Mouse (Mus musculus) erythroblast, adult 5-6 weeks (primary cell): ENCODE results near the gene Snrpd2. TPM values are rescaled to one million over a fixed set of nuclear protein-coding genes. Genes with fewer than 3 reads are reported as not detected.
"Not testable (repeated sequence)": the region's sequence is repeated elsewhere in the genome, so short reads cannot be mapped to it uniquely, and the experiment has no call there.

Experiments
- ATAC-seq: replicated peaks from 2 replicates; pipeline ENCODE4 v1.8.0; 2016; ENCODE audit warnings: moderate number of reproducible peaks, mild to moderate bottlenecking, moderate TSS enrichment, inconsistent platforms; ENCODE audit not compliant: poor library complexity, low FRiP score, severe bottlenecking
- total RNA-seq, 2 experiments: library from RNA; stranded (forward) in 1 of 2; stranded (reverse) in 1 of 2; fragments of 150-400 nt in 1 of 2; fragments of 200-764, 138-1000 nt in 1 of 2; gene quantifications; 2 replicates each; pipeline versions ENCODE4 v1.2.3 to v1.2.4; 2015 to 2017; ENCODE audit warnings: low replicate concordance in 2 of 2

Gene Snrpd2
- total RNA-seq, 2 experiments from 2014 or later: 15.0 to 22.0 TPM

GRCm38 (mm10) chr7:19148180-19148874 lies 1.2 kb upstream of the Snrpd2 start:
- no peak for ATAC-seq

GRCm38 (mm10) chr7:19148875-19149541 lies 514 bp upstream of the Snrpd2 start, which contains the start of gene Qpctl:
Qpctl (minus strand) TSS chr7:19149291.
- ATAC-seq: peak; percentile 89

DNA sequence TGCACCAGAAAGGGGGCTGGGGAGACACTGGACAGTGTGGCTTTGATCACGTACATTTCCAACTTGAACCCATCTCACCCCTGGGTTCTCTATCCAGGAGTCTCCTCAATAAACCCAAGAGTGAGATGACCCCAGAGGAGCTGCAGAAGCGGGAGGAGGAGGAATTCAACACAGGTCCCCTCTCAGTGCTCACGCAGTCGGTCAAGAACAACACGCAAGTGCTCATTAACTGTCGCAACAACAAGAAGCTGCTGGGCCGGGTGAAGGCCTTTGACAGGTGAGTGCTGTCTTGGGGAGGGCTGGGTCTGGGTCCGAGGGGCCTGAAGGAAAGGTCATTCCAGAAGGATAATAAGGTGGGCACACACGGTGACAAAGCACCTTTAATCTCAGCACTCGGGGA lies 1.6 kb downstream of the Snrpd2 start:
- not testable (repeated sequence) for ATAC-seq

- ATAC-seq: no peak
Measured at GRCm38 (mm10) chr7:19154796-19155195, 5.3 kb downstream of the Snrpd2 start.

DNA sequence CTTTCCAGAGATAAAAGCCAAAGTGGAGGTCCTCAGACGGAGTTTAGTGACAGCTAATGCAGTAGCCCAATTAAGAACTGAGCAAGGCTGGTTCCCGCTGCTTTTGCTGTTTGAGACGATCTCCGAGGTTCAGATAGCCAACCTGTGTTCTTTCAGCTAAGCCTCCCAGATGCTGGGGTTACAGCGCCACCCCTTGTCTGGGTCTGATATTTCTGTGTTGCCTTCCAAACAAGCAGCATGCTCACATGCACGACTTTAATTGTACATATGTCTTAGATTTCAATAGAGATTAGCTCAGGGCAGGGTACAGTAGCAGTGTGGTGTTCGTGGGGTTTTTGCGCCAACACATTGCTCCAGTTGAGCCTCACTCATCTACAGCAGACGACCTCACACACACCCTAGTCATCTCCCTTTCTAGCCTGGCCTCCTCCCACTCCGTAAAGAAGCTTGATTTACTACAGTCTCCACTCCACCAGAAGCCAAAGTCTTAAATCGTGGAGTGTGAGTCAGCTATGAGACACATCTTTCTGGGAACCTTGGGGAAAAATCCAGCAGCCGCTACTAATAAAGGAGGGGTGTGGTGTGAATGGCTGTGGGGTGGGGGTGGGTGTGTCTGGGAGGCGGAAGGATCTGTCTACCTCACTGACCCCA lies 6.4 kb downstream of the Snrpd2 start:
- ATAC-seq: no peak

GRCm38 (mm10) chr7:19157160-19157800 lies 7.8 kb downstream of the Snrpd2 start:
- ATAC-seq: peak; percentile 88

DNA sequence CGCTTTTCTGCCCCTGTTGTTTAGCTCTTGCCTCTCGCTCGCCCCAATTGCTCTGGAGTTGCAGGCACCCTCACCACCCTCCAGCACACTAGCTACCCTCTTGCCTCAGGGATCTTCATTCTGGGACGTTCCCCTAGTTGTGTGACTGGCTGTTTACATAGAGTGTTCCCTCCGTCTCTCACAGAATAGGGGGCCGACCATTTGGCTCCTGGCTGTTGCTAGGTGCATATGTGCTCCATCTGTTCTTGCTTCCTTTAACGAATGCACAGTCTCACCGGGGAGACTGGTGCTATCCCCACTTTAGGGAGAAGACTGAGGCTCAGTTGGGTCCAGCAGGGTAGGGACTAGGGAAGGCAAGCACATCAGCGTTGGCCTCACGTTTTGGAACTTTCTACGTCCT lies 9.1 kb downstream of the Snrpd2 start:
- ATAC-seq: no peak

DNA sequence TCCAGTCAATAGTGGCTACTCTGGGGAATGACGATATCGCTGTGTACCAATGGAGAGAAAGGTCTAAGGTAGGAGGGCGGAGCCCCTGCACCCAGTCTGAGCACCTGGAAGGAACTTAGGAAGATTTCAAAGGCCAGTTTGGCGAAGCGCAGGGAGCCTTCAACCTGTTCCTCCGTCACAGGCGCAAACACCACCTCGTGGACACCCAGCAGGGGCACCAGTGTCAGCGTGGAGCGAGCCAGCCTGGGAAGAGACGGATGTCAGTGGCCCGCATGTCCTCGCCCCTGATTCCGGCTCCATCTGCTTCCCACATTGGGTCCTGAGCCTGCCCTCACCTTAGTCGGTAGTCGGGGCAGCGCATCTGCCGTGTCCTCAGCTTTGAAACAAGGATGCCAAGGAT lies 9.9 kb downstream of the Snrpd2 start:
- no peak for ATAC-seq

- ATAC-seq: no peak
Measured at GRCm38 (mm10) chr7:19160115-19160514, 10.6 kb downstream of the Snrpd2 start.

DNA sequence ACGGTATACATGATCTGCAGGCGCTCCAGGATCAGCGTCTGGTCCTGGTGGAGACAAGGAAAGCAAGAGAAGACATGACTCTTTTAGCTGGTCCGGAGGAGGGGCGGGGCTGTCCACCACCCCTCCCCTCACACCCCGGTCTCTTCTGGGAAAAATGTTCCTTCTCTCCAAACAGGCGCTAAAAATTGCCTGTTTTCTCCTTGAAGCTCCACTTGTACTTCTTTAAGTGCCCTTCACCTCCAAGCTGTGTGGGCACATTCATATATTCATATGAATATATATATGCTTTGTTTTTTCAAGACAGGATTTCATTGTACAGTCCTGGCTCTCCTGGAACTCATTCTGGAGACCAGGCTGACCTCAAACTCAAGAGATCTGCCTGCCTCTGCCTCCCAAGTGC lies 13.4 kb downstream of the Snrpd2 start:
- no peak for ATAC-seq

DNA sequence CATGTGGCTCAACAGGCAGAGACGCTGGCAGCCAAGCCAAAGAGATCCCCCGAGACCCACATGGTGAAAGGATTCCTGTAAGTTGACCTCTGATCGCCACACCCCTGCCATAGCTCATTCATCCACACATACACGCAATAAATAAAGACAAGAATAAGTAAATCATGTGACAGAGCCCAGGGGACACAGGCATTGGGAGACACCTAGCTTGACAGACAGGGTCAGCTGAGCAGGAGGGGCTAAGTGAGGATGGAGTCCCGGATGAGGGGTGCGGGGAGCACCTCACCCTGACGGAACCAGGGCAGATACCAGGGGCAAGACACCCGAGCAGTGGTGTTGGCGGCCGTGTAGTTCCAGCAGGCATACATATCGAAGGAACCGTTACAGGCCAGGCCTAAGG lies 14.2 kb downstream of the Snrpd2 start:
- no peak for ATAC-seq

GRCm38 (mm10) chr7:19164189-19164588 lies 14.7 kb downstream of the Snrpd2 start:
- ATAC-seq: no peak

DNA sequence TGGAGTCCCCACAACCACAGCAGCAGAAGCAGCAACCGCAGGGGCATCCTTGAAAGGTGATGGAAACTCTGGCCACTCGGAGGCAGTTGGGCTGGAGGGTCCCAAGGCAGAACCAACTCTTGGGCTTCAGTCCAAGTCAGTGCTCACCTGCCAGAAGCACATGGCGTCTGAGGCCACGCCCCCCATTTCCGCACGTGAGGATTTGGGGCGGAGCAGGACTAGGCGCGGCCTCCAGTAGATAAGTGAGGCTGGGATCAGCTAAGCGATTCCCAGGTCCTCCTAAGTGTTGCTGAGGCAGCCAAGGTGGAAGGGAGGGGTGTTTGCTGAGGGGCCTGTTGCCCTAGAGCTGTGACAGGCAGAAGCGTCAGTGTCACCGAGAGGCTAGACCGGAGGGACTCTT lies 15.5 kb downstream of the Snrpd2 start:
- peak; percentile 48; the same call in 1 of the 2 replicates for ATAC-seq

GRCm38 (mm10) chr7:19165656-19166423 lies 16.3 kb downstream of the Snrpd2 start, which contains the start of gene Gipr:
Gipr (minus strand) TSS chr7:19166127.
- ATAC-seq: no peak

- ATAC-seq: no peak
Measured at GRCm38 (mm10) chr7:19166990-19167389, 17.5 kb downstream of the Snrpd2 start.

- no peak for ATAC-seq
Measured at GRCm38 (mm10) chr7:19169506-19169905, 20.0 kb downstream of the Snrpd2 start.

GRCm38 (mm10) chr7:19170142-19170541 lies 20.6 kb downstream of the Snrpd2 start:
- no peak for ATAC-seq

DNA sequence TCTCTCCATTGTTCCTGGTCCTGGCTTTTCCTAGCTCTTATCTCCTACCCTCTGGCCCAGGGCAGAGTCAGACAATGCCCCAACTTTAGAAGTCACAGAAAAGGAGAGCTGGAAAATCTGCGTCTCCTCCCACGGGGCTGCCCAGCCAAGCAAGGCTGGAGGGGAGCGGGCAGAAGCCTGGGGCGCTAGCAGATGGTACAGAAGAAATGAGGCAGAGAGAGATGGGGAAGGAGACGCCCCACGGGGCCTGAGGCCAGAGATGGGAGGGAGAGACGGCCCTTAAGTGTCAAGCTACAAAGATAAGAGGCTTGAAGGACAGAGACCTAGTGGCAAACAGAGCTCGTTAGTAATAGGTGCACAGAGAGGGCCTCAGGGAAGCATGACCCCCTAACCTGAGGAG lies 22.3 kb downstream of the Snrpd2 start:
- no peak for ATAC-seq

DNA sequence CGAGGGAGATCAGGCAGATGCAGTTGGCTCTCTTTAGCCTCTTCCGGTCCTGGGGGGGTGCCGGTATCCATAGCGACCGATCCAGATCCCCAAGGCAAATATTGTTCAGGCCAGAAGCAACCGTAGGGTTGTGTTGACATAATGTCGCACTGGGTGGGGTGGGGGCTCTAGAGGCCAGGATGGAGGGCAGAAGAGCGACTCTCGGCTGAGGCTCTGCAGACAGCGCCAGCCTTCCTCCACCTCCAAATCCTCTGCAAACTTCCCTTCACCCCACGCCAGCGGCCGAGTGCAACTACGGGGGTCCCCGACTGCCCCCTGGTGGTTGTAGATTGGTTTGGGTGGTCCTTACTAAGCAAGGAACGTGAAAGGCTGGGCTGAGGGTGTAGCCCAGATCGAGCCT lies 23.4 kb downstream of the Snrpd2 start:
- ATAC-seq: peak; percentile 32; the same call in 1 of the 2 replicates
